Mouse (Mus musculus): ENCODE measurements around the gene Elavl4.

The Elavl4 gene

DNA sequence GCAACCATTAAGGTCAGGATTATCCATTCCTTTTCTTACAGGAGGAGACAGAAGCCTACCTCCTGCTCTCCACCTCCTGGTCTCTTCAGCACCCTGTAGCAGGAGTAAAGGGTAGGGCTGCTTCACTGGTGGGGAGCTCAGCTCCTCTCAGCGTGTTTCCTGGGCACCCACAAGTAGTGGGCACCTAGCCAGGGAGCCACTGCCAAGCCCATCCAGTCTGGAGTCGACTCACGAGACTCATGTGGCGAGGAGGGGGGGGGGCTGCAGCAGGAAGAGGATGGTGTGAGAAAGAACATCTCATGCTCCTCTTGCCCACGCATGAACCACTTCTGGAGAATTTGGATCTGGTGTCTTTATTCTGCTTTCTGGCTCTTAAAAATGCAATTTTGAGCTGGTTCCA lies 186.5 kb downstream of the Elavl4 start:
- DNase-seq (ENCODE audit: low read depth, low spot score) = no peak

DNA sequence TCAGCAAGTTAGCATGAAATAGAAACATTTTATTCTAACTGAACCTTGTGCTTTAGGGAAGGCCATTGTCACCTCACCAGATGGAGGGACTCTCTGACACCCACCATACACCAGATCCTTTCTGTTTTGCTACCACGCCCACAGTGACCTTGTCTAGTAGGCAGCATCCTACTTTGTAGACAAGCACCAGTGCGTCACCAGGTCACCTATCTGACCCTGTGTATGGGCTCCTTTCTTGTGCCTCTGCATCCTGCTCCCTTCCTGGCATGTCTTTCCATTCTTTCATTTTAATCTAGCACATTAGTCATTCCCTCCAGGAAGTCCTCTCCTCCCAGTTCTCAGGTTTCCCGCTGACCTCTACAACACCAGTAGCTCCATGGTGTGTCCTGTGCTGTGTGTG lies 190.1 kb downstream of the Elavl4 start:
- no peak for DNase-seq (ENCODE audit: low read depth, low spot score)

DNA sequence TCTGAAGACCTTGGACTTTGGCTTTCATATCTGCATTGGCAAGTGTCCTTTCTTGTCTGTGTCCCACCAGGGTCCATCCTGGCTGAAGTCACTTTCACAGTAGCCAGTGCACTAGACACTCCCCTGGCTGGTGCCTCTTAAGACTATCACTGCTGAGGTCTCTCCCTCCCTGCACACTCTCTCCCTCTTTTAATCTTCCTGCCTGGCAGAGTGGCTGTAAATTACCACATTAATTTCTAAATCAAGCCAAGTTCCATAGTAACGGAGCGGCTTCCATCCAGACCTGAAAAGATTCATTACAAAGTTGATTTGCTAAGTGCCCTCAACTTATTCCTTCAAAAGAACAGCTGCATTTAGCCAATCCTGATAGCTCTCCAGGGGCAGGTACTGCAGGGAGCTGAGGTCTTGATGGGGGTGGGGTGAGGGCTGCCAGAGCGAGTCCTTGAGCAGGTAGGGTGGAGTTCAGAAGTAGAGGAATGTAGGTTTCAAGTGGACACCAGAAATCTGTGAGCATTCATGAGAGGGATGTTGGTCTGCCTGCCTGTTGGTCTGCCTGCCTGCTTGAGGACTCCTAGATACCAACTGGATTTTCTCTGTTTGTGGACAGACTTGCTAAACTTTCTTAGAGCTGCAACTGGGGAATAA lies 194.1 kb downstream of the Elavl4 start:
- no peak for DNase-seq (ENCODE audit: low read depth, low spot score)

DNA sequence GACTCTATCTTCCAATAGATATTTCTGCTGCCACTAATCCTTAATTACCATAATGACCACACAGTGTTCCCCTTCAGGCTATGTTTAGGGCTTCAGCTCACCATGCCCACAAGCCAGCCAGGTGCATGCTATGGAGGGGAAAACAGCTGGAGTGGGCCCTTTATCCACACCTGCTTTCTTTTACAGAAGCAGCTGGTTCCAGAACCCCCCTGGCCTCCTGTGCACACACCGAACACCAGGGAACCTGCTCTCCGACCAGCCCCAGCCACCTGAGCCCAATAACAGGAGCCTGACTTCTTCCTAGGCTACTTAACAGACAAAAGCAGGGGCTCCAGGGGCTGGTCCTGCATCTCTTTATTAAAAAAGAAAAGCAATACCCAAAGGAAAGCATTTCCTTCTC lies 195.8 kb downstream of the Elavl4 start:
- no peak for DNase-seq (ENCODE audit: low read depth, low spot score)

Measured in CD4-positive, CD25-positive, alpha-beta regulatory T cell, adult 2 months (primary cell).